Mouse (Mus musculus) heart, postnatal 4 days (tissue): ENCODE data around the gene Sorl1. TPM values are rescaled to one million over a fixed set of nuclear protein-coding genes. Genes with fewer than 3 reads are reported as not detected.

ENCODE experiments used
- DNase-seq: peaks from one replicate; pipeline ENCODE4 v3.0.0; 2021
- total RNA-seq, 2 experiments: library from RNA; stranded (reverse); gene quantifications; 2 replicates each; pipeline ENCODE4 v1.2.3; 2021

Sorl1 gene
- total RNA-seq, 2 experiments from 2014 or later: 5.1 to 5.3 TPM

DNA sequence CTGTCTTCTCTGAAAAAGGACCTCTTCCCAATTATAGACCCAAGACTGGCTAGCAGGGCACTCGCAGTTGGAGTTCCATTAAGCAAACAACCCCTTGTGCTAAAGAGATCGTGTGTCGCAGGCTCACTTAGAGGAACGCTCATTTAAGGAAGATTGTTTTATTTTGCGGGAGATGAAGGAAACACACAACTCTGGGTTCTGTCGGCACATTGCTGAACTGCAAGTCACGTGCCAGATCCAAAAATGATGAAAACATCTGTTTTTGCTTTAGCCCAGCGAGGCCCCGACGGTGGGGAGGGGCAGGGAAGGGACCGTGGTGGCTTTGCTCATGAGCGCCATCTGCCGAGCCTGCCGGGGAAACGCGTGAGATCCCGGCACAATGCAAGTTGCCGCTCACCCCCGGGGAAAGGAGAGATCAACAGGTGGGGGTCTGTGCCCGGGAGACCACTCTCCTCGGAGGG, 173.1 kb downstream of the Sorl1 start:
- DNase-seq: peak; percentile 95

DNA sequence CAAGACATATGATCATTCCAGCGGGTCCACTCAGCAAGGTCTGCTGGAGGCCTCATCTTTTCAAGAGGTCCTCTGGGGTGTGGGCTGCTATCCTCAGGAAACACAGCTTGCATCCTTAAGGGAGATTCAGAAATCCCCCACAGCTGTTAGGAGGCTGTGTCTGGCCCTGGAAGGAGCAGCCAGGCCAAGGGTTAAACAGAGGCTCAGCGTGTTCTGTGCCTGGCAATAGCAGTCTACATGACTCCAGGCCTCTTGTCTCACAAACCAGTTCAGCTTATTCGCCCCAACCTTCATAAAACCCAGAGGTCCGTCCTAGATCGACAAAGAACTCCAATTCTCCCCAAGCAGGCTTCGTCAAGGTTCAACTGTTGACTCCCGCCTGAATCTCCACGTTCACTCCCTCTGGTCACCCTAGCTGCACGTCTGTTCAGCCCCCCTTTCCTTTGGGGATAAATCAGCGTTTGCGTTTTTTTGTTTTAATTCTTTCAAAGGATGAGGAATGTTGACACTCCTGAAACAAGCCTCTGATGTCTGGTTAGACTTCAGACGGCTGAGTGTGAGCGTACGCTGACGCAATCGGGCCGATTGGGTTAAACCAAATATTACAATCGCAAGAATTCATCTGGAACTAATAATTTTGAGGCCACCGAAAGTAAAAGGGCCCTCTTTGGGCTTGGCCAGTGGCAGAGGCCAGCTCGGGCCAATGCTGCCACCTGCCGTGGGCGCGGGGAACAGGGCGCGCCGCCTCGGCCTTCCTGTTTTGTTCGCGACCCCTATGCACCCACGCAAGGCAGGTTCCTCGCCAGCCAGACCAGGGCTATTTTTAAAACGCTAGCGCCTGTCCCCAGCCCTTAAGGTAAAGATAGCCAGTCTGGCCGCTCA, 173.7 kb downstream of the Sorl1 start:
- peak; percentile 95 for DNase-seq

DNA sequence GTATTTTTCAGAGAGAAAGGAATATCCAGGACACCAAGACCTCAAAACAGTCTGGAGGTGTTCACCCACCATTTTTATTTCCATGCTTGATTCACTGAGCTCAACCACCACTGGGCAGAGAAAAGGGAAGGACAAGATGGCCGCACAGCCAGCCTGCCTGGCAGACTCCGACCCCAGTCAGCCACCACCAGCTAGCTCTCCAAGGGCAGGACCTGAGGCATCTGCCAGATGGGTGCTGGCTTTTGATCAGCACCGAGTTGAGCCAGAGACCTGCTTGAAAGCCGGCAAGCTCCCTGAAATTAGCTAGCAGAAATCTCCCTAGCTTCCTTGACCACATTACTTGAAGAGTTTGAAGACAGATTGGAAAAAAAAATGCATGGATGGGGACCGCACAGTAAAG, 174.6 kb downstream of the Sorl1 start:
- no peak for DNase-seq

DNA sequence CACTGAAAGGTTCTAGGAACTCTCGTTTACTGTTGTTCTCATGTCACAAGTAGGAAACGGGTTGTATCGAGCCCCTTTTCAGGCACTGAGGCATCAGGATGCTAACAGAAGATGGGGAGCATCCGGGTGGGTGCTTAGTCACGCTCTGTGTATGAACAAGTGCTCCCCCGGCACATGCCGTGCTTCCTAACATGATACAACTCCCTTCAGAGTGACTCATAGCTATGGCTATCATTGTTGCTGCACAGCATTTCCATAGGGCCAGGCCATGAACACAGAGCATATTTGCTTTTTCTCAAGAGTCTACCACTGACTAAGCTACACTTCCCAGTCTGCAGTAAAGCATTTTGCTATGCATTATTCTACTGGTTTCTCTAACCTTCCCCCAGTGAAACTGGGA, 179.1 kb downstream of the Sorl1 start:
- no peak for DNase-seq

DNA sequence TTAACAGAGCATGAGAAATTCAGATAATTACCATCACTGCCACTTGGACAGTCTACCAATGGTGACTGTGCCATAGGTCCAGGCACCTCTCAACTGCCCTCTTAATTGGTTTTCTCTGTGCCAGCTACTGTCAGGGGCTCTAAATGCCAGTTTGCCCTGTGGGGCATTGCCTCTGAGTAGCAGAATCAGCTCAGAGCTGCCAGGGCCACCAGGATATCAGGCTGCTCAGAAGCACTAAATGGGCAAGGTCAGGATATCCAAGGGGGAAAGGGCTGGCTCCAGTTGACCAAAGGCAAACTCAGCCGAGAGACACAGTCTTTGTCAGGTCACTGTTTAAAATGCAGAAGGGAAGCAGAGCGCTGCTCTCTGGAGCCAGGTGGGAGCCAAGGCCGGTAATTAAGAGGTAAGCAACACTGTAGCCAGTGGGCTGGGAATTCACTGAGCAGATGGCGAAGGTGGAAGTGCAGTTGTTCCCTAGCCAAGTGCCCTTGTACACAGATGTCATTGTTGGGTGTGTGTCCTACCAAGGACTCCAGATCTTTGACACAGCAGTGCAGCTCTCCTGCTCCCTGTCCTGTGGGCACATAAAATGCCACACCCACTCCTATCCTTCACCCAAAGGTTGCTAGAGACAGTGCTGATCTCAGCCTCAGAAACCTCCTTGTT, 181.0 kb downstream of the Sorl1 start:
- DNase-seq: no peak

DNA sequence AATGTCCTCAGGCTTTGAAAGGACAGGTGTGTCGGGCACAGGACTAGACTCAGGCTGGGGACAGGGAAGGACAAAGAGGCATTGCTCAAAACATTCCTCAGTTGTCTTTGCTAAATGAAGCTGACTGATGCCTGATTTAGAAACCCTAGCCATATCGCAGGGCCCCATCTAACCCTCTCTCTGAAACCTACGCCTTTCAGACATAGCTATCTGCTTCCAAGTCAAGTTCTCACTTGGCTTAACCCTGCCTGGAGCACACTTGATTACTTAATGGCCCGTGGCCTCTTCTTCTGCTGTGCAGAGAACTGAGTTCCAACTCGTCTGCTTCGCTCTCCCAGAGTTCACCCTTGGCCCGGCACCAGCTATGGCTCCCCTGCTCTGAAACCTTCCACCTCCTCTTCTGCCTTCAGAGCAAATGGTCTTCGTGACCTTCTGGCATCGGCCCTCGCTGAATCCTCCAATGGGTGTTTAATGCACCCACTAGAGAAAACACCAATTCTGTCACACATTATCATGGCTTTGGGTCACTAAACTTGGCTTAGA, 183.7 kb downstream of the Sorl1 start:
- no peak for DNase-seq

DNA sequence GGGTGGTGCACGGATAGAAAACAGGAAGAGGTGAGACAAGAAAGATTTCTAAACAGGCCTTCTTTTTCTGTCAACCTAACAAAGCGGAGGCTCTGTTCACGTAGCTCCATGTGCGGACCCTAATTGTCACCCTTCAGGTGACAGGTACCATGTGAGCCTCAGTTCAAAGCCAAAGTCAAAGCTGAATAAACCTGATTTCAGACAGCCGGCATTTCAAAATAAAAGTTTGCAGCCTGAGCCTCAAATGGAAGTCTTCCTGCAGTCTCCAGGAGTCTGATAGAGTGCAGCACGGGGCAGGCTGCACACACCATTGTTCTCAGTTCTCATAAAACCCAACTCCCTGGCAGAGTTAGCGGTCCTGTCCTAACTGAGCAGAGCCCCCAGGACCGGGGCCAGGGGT, 185.6 kb downstream of the Sorl1 start:
- no peak for DNase-seq

DNA sequence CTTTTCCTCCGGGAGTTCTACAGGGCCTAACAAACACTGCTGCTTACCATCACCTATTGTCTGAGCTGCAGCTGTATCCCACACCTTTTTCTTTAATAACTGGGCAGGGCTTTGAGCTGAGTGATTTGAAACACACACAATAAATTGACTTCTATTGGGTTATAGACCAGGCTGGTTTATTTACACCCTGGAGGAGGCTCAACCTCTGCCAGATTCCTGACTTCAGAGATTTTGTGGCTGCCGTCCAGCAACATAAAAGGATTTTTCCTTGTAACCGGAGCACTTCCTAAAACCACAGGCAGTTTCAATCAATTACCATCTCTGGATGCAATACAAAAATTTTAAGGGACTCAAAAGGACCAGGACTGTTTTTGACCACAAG, 186.1 kb downstream of the Sorl1 start:
- peak; percentile 61 for DNase-seq

DNA sequence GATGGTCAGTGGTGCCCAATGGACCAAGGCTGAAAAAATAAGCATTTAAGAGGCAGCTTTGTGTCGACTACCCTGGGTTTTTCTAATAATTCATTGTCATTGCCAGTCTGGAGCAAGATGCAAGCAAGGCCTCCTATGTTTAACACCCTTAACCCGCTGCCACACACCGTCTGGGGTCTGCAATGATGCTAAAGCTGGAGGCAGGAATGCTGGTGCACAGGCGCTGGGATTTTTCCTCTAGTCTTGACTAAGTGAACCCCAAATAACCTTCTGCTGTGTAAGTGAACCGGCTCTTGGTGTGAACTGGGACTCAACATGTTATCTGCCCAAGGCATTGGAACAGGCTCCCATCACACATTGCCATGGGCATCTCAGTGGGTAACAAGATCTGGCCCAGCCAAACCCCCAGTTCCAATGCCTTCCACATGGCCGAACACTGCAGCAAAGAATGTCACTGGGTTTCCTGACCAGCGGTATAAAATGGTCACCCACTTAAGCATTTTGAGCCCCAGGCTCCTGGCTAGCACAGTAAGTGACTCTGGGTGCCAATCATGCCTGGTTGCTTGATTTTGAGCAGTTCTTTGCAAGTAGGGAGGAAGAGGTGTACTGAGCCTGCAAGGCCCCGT, 186.6 kb downstream of the Sorl1 start:
- no peak for DNase-seq

DNA sequence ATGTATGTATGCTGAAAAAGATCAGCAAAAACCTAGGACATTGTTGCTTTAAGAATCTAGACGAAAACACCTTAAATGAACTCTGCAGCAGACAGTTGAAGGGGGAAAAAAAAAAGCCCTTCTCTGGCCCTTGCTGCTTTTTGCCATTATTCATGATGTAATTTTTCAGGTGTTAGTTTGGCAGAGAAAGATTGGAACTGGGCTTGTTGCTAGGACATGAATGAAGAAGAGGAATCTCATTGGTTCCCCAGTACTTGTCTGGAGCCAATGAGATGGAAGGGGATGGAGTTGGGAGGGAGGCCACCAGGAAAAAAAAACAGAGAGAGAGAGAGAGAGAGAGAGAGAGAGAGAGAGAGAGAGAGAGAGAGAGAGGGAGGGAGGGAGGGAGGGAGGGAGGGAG, 187.5 kb downstream of the Sorl1 start:
- DNase-seq: no peak

DNA sequence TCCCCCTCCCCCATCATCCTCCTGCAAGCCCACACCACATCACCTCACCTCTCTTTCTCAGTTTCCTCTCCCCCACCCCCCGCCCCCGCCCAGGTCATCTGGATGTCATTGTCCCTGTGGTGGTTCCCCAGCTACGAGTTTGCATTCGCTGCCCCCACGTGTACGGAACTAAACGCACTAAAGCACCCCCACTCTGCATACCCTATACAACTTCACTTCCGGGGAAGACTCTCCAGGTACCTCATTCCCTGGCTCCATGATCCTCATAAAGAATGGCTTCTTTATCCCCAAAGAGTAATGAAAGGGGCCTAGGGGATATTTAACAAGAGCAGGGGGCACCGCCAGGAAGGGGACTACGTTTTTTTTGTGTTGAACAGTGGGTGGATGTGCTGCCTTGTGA, 188.1 kb downstream of the Sorl1 start:
- no peak for DNase-seq

DNA sequence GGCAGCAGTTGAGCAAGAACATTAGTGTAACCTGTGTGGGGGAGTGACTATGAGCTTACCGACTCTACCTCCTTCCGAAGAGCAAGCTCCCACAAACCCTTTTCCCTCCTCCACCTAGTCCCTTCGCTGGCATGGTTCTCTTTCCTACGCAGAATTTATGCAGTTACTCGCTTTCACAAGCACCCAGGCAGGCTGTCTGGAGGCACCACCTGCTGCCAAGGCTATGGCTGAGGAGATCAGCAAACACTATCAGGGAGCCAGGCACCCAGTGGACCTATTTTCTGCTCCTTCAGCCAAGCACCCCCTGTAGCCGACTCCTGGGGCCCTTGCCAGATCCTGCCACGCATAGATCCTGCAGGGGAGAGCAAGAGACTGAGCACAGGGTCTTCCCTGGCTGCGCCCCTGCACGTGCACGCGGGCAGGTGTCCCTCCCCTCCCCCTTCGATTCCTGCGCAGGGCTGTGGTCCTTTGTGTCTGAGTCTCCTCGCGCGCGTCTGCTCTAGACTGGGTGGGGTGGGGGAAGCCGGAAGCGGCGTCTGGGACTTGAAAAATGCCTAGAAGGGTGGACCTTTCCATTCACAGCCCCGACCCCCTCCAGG, 188.6 kb downstream of the Sorl1 start:
- peak; percentile 40 for DNase-seq

DNA sequence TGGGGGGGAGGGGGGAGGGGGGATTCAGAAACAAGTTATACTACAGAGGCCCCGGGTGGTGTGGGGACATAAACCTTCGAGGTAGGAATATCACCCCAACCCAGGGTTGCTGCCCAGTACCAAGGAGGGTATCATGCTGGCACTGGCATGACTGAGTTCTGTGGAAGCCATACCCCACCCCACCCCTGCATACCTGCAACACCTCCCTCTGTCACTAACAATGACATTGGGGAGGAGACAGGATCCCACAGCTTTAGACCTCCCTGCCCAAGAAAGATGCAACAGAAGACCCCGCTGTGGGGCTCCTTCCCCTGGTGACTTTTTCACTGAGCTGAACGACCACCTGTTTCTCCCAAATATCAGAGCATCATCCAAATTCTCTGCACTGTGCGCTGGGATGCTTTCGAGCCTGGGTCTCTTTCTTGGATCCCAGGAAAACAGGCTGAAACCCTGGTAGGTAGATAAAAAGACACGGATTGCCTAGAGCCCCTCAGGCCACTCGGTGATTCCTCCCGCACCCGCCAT, 189.2 kb downstream of the Sorl1 start:
- no peak for DNase-seq

DNA sequence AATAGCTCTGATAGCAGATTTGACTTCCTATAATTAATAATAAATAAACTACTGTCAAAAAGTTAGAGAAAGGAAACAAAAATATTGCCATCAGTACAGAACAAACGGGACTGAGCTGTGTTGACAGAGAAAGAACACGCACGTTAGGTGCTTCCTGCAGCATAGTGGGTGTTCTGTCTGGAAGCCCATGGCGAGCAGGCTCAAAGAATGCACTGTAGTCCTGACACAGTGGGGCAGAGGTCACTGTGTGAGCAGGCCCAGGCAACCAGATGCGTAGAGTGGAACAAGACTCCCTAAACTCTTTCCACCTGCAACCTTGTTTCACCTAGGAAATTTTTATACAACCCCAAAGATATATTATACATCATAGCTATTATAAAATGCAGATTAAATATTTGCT, 194.1 kb downstream of the Sorl1 start:
- DNase-seq: no peak

DNA sequence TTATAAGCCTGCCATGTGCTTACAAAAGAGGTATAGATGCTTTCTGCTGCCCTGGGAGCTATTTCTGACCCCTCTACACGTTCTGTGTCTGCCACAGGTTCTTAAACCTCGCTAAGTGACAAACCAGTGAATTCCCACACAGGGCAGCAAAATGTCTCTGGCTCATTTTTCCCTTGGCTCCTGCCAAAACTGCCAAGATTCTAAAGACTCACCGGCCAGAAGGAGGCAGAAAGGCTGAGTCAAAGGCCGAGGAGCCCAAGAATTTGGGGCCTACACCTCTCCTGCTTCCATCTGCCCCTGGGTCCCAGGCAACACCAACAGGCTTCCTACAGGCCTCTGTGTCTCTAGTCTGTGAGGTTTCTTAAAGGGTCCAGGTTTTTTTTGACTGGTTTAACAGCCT, 198.4 kb downstream of the Sorl1 start:
- no peak for DNase-seq

DNA sequence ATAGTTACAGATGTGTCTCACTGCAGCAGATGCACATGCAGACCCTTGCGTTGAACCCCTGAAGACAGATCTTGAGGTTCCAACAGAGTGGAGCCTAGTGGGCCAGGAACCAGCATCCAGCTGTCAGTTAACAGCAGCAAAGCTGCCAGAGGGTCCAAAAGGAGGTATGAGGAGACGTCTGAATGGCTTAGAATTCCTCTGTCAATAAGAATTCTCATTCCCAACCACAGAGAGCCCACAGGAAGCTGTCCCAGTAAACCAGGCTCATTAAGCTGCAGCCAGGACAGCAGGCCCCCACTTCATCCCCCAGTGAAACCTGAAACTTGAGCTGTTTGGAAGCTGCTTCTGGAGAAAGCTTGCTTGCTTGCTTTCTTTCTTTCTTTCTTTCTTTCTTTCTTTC, 200.0 kb downstream of the Sorl1 start:
- DNase-seq: no peak

DNA sequence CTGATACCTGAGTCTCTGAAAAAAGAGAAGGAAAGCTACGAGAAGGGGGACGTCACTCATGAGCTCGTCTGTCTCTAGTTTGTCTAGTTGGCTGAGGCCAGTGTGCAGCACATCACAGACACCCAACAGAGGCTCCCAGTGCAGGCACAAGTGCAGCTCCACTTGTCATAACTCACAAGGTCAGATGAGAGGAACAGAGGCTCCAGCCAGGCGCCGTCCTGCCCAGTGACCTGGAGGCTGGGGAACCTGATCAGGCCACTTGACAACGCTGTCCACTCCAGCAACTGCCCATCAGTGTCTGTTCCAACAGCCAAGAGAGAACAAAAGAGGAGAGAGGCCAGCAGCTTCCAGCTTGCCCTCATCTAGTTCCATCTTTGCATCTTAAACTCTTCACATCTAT, 201.7 kb downstream of the Sorl1 start:
- no peak for DNase-seq

DNA sequence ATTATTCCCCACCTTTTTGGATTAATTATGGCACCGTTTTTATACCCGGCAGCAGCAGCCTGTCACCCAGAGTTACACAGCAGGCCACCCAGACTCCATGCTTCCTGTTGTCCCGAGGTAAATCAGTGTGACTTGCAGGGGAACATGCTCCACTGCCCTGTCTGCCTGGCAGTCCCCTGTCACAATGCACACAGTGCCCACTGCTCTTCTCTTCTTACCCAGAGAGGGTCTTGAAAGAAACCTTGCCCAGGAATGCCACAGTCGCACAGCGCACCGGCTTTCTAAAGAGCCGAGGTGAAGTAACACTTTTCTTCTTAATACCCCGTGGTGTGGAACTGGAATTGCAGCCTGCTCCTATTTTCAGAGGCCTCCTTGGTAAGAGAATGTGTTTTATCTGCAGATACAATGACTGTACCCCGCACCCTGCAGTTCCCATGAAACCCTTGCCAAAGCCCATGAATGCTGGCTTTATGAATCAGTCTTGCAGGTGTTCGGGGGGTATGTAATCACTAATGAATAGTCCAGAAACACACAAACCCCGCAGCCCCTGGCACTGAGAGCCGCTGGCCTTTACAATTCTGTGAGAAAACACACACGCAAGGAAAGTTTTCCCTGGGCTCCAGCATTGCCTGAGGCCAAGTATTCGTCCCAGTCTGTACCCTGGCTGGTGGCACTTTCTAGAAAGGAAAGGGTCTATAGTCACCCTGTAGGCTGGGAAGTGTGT, 205.3 kb downstream of the Sorl1 start:
- DNase-seq: no peak

DNA sequence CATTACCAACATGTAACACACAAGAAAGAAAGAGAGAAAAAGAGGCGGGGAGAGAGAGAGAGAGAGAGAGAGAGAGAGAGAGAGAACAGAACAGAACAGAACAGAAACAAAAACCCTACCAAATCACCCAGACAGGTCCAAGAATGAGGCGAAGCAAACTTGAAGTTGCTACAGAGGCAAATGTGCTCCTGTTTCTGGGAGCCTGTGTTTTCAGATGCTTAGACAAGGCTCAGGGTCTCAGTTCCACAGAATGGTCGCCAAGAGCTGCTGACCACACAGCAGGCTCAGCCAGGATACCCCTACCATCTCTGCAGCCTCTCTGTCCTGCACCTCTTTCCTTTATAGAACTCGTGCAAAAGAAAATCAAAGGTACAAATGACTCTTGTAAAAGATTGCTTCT, 205.9 kb downstream of the Sorl1 start:
- no peak for DNase-seq

DNA sequence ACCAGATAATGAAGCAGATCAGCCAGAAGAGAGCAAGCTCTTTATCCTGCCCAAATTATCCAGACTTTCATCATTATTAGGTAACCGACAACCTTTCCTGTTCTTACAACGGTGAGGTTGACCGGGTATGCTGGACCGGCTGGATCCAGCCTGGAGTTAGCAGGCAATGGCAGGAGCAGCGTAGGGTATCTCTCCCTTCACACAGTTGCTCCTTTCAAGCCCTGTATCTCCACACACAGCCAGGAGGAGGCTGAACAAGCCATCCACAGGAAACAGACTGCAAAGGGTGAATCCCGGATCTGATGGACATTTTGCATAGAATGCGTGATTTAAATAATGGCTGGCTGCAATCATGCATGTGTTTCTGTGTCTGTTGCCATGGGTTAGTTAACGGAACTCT, 208.5 kb downstream of the Sorl1 start:
- DNase-seq: no peak
